Mouse (Mus musculus) myocyte (in vitro differentiated cells): ENCODE measurements at regions not wholly inside any gene's neighbourhood (a gene's known extent, or its start where the extent isn't known, plus 50 kb on each side); places are given as distances from the start of the nearest gene placed in this dataset.

Experiments
- H3K27me3 ChIP-seq: one replicate; pipeline ENCODE4 v1.6.1; 2011; ENCODE audit not compliant: control insufficient read depth, insufficient read depth, insufficient read length
- H3K36me3 ChIP-seq: one replicate; pipeline ENCODE4 v1.6.1; 2011; ENCODE audit not compliant: control insufficient read depth, insufficient read depth
- H3K4me2 ChIP-seq: one replicate; pipeline ENCODE4 v1.6.1; 2011; ENCODE audit warnings: low read depth, control low read depth
- H3K4me3 ChIP-seq: one replicate; pipeline ENCODE4 v1.5.1; 2011; ENCODE audit warnings: mild to moderate bottlenecking, control low read depth, moderate library complexity
- H3K79me2 ChIP-seq: one replicate; pipeline ENCODE4 v1.6.1; 2011; ENCODE audit not compliant: control insufficient read depth, insufficient read depth
- H3ac ChIP-seq: one replicate; pipeline ENCODE4 v1.6.1; 2011; ENCODE audit not compliant: control insufficient read depth, insufficient read length
- CEBPB ChIP-seq: IDR thresholded peaks from 2 replicates; pipeline ENCODE4 v1.6.1; 2011; ENCODE audit warnings: mild to moderate bottlenecking, moderate library complexity; ENCODE audit not compliant: poor library complexity, insufficient read depth, severe bottlenecking
- E2F4 ChIP-seq: IDR thresholded peaks from one replicate; pipeline ENCODE4 v1.6.1; 2011; ENCODE audit warnings: mild to moderate bottlenecking, control low read depth, moderate library complexity; ENCODE audit not compliant: insufficient read depth
- MAX ChIP-seq: IDR thresholded peaks from one replicate; pipeline ENCODE4 v1.6.1; 2011; ENCODE audit warnings: low read depth, mild to moderate bottlenecking, control low read depth
- MYOD1 ChIP-seq, 3 experiments: IDR thresholded peaks; one replicate each; pipeline ENCODE4 v1.6.1; 2011; ENCODE audit warnings: control low read depth in 2 of 3, low read depth in 2 of 3, mild to moderate bottlenecking in 2 of 3, moderate library complexity in 1 of 3; ENCODE audit not compliant: insufficient read length in 2 of 3, control insufficient read depth in 1 of 3
- MYOG ChIP-seq, 3 experiments: IDR thresholded peaks; one replicate each; pipeline ENCODE4 v1.6.1; 2011; ENCODE audit warnings: control low read depth in 2 of 3, low read depth in 2 of 3, mild to moderate bottlenecking in 2 of 3; ENCODE audit not compliant: insufficient read length in 2 of 3, control insufficient read depth in 1 of 3, insufficient read depth in 1 of 3
- POLR2A ChIP-seq: IDR thresholded peaks from one replicate; pipeline ENCODE4 v1.6.1; 2011; ENCODE audit warnings: low read depth, mild to moderate bottlenecking, control low read depth, moderate library complexity; ENCODE audit not compliant: insufficient read length
- POLR2AphosphoS2 ChIP-seq: IDR thresholded peaks from one replicate; pipeline ENCODE4 v1.6.1; 2011; ENCODE audit warnings: low read depth, control low read depth; ENCODE audit not compliant: insufficient read length
- REST ChIP-seq: IDR thresholded peaks from one replicate; pipeline ENCODE4 v1.6.1; 2011; ENCODE audit warnings: mild to moderate bottlenecking, control low read depth, moderate library complexity; ENCODE audit not compliant: insufficient read depth, insufficient read length
- SRF ChIP-seq: IDR thresholded peaks from one replicate; pipeline ENCODE4 v1.6.1; 2011; ENCODE audit warnings: low read depth; ENCODE audit not compliant: control insufficient read depth, insufficient read length
- TCF12 ChIP-seq: IDR thresholded peaks from one replicate; pipeline ENCODE4 v1.6.1; 2011; ENCODE audit warnings: mild to moderate bottlenecking, control low read depth; ENCODE audit not compliant: poor library complexity, insufficient read depth, severe bottlenecking
- TCF3 ChIP-seq: IDR thresholded peaks from one replicate; pipeline ENCODE4 v1.6.1; 2011; ENCODE audit warnings: low read depth, control low read depth; ENCODE audit not compliant: insufficient read length
- USF1 ChIP-seq: IDR thresholded peaks from one replicate; pipeline ENCODE4 v1.6.1; 2011; ENCODE audit warnings: low read depth, mild to moderate bottlenecking, control low read depth, moderate library complexity

DNA sequence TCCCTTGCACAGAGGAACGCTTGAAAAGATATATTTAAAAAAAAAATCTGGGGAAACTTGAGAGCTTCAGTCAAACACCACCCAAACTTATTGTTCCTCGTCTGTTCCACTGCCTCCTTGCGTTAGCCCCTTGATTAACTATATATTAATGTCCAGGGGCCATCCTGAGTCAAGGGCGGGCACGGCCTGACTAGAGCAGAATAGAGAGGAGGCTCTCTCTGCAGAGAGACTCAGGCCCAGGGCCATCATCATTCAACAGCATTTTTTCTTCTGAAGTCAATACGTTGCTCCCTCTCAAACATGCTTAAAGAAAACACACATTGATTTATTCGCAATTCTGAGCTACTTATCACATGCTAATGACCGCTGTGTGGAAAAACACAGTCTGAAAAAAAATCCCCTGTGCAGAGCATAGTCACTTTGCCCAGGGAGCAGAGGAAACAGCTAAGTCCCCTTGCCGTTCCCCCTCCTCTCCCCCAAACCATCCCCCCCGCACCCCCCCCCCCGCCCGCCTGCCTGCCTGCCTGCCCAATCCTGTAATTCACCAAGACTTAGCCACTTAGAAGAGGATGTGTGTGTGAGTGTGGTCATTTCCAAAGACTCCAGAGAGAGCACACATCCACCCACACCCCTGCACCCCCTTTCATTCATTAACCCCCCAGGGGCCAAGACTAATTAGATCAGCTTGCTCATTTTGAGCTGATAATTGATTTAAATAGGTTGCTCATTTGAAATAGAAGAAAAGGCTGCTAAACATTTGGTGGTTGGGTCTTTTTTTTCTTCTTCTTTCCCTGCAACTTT, 281.5 kb downstream of the Insig2 start:
- Histone ChIP-seq H3ac (no peak overlapping the region), H3K36me3 (no peaks in the 10 kb centered on the region), H3K4me2 (no peak overlapping the region), H3K4me3 (no peak overlapping the region), H3K79me2 (no peaks in the 10 kb centered on the region), H3K27me3 (no peaks in the 10 kb centered on the region)
- no peak for TF ChIP-seq MYOD1 (IDR thresholded peaks at IDR 0.05; ENCODE audit: control insufficient read depth in 1 of 3, insufficient read length in 2 of 3, low read depth in 2 of 3)
- no peak for TF ChIP-seq POLR2AphosphoS2
- no peak for TF ChIP-seq TCF3
- no peak for TF ChIP-seq TCF12
- TF ChIP-seq USF1: no peak
- no peak for TF ChIP-seq MYOG (IDR thresholded peaks at IDR 0.05; ENCODE audit: control insufficient read depth in 1 of 3, insufficient read depth in 1 of 3, insufficient read length in 2 of 3, low read depth in 2 of 3)
- no peak for TF ChIP-seq E2F4
- TF ChIP-seq SRF: no peak
- no peak for TF ChIP-seq CEBPB
- no peak for TF ChIP-seq POLR2A
- no peak for TF ChIP-seq MAX
- TF ChIP-seq REST: no peak

DNA sequence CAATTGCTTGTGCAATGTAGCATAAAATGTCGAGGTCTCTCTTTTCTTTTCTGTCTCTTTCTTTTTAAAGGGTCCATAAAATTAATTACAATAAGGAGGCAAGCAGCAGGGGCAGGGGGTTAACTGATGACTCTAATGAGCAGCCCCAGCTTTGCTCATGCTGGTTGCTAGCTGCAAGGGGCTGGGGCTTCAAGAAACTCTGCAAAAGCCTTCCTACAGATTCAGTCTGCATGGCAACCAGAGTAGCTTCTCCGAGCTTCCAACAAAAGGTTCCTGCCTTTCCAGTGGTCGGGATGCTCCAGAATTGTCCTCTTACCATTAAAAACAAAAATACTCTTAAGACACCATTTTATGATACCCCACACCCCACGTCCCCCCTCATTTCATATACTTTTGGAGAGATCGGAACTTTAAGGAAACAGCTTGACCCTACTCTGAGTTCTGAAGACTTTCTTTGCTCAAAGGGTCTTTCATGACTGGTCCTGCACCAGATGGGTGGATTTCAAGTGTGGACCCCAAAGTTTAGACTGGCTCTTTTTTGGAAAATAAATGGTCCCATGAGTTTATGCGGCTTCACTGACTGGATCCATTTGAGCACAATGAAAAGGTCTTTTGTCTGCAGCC, 280.8 kb downstream of the Insig2 start:
- TF ChIP-seq CEBPB (no peak), REST (no peak), E2F4 (no peak), MYOG (IDR thresholded peaks at IDR 0.05; ENCODE audit: control insufficient read depth in 1 of 3, insufficient read depth in 1 of 3, insufficient read length in 2 of 3, low read depth in 2 of 3) (no peak), TCF12 (no peak), SRF (no peak), USF1 (no peak), TCF3 (no peak), POLR2AphosphoS2 (no peak), MYOD1 (IDR thresholded peaks at IDR 0.05; ENCODE audit: control insufficient read depth in 1 of 3, insufficient read length in 2 of 3, low read depth in 2 of 3) (no peak), MAX (no peak), POLR2A (no peak)
- Histone ChIP-seq H3K79me2 (no peaks in the 10 kb centered on the region), H3K4me2 (no peak overlapping the region), H3K36me3 (no peaks in the 10 kb centered on the region), H3K27me3 (no peaks in the 10 kb centered on the region), H3ac (no peak overlapping the region), H3K4me3 (no peak overlapping the region)

DNA sequence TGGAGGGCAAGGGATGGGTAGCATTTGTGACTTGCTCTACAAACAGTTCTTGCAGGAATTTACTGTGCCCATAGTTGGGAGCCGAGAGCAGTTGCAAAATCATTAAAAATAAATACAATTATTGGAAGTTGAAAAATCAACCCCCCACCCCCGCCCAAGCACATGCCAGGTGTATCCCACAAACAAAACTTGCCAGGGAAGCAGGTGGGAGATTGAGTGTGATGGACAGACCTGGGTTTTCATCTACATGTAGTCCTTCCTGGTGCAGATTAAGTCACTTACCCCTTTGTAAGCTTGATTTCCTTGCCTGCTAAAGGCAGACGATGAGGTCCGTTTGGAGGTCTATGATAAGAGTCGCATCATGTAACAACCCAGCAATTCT, 280.3 kb downstream of the Insig2 start:
- no peak overlapping the region for H3ac ChIP-seq
- H3K79me2 ChIP-seq: no peaks in the 10 kb centered on the region

DNA sequence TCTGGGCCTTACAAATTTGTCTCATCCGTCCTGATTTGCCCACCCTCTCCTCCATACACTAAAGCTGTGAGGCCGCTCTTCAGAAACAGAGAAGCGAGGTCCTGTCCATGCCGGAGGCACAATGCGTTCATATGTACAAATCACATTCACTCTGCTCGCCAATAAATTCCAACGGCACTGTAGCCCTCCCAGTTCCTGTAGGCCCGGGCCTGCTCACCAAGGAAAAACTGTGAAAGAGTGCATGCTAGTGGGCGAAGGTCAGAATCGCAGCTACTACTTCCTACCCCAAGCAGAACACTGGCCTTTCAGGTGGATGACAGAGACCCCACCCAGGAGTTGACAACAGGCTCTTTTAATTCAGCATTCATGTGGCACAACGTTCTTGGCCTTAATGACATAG, 278.7 kb downstream of the Insig2 start:
- Histone ChIP-seq H3K4me3 (no peak overlapping the region), H3ac (no peak overlapping the region), H3K79me2 (no peaks in the 10 kb centered on the region), H3K27me3 (no peaks in the 10 kb centered on the region), H3K4me2 (no peak overlapping the region), H3K36me3 (no peaks in the 10 kb centered on the region)
- TF ChIP-seq MYOG (IDR thresholded peaks at IDR 0.05; ENCODE audit: control insufficient read depth in 1 of 3, insufficient read depth in 1 of 3, insufficient read length in 2 of 3, low read depth in 2 of 3) (no peak), REST (no peak)

More for the DNA sequence above, 280.3 kb downstream of the Insig2 start:
- H3K36me3 ChIP-seq: no peaks in the 10 kb centered on the region
- no peaks in the 10 kb centered on the region for H3K27me3 ChIP-seq
- TF ChIP-seq REST: no peak
- no peak overlapping the region for H3K4me2 ChIP-seq
- H3K4me3 ChIP-seq: no peak overlapping the region

DNA sequence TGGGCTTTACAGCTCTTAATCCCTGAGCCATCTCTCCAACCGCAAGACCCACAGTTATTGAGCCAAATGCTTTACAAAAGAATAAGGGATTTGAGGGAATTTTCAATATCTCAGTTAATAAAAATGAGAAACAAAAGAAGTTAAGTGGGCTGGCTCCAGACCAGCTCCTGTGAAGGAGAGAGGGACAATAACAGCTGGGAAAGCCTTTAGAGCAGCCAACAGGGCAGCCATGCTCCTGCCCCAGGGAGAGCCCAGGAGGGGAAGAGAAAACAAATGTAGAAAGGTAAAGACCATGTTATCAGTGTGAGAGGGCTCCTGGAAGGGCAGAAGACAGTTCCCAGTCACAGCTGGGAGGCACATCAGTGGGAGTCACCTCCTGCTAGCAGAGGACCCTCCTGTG, 257.8 kb downstream of the Insig2 start:
- Histone ChIP-seq H3K4me3 (no peak overlapping the region), H3K36me3 (no peaks in the 10 kb centered on the region), H3K79me2 (no peaks in the 10 kb centered on the region), H3K27me3 (no peaks in the 10 kb centered on the region), H3ac (no peak overlapping the region), H3K4me2 (peak overlapping the region; percentile 5)
- peak in 2 of 3 experiments; percentile 56 to 82 for TF ChIP-seq MYOD1 (IDR thresholded peaks at IDR 0.05; ENCODE audit: control insufficient read depth in 1 of 3, insufficient read length in 2 of 3, low read depth in 2 of 3)
- TF ChIP-seq CEBPB: no peak
- no peak for TF ChIP-seq REST
- TF ChIP-seq TCF3: no peak
- TF ChIP-seq POLR2AphosphoS2: no peak
